Mouse (Mus musculus): ENCODE measurements around the gene Tnni3k. TPM values are rescaled to one million over a fixed set of nuclear protein-coding genes. Genes with fewer than 3 reads are reported as not detected.

The Tnni3k gene
- polyA plus RNA-seq, 1 experiment from 2014 or later, result not detected

DNA sequence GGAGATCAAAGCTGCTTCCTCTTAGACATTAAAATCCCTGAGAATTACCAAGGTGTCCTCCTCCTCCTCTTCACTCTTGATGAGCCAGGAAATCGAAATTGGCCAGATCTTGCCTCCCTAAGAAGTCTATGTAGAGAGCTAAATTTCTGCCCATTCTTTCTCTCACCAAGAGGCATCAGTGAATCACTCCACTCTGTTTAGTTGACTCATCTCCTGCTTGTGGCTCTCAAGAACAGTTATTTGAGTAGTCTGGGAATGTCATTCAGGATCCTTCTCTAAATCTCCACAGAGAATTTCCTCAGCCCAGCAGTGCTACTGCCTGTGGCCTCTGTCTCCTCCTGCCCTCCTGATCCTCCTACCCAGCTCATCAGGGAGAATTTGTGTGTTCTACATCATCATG lies 139.6 kb downstream of the Tnni3k start:
- no peak overlapping the region for H3K4me3 ChIP-seq (ENCODE audit: low read depth, low read length)
- no peak overlapping the region for H3K4me2 ChIP-seq (ENCODE audit: low read depth, low read length, severe bottlenecking)
- H3K4me1 ChIP-seq (replicated peaks; ENCODE audit: control insufficient read depth, insufficient read depth, low read length), result no peaks in the 10 kb centered on the region
- H3K36me3 ChIP-seq (ENCODE audit: control insufficient read depth, insufficient read depth, low read length), result no peaks in the 10 kb centered on the region
- no peak overlapping the region for H3K9ac ChIP-seq (ENCODE audit: low read length)
- ATAC-seq (replicated peaks; ENCODE audit: low FRiP score) (no peak), DNase-seq (ENCODE audit: low spot score) (no peak)
- H3K27ac ChIP-seq (ENCODE audit: low read depth, low read length), result no peak overlapping the region
- H3K9me3 ChIP-seq (ENCODE audit: control insufficient read depth, low read length), result no peaks in the 10 kb centered on the region
- no peaks in the 10 kb centered on the region for H3K27me3 ChIP-seq (ENCODE audit: control insufficient read depth, insufficient read depth, low read length)
- WGBS, result 63% methylated on average over 1 of the region's 1 CpGs

DNA sequence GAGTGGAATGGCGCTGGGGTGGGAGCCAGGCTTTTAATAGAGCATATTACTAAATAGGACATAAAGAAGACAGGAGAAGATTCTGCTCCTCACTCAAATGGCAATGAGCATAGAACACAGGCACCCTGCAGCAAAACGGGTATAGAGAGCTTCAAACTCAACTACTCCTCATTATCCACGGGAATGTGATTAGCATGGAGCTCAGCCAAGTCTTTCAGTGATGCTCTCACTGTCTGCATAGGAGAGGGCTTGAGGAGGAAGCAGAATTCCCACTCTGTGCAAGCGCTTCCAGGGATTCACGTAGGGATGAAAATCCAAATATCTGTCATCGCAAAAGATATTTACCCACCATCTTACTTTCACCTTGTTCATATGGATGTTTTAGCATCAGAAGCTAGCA lies 141.6 kb downstream of the Tnni3k start:
- Histone ChIP-seq H3K27ac (ENCODE audit: low read depth, low read length) (no peak overlapping the region), H3K4me3 (ENCODE audit: low read depth, low read length) (no peak overlapping the region), H3K36me3 (ENCODE audit: control insufficient read depth, insufficient read depth, low read length) (no peaks in the 10 kb centered on the region), H3K4me2 (ENCODE audit: low read depth, low read length, severe bottlenecking) (no peak overlapping the region), H3K4me1 (replicated peaks; ENCODE audit: control insufficient read depth, insufficient read depth, low read length) (no peaks in the 10 kb centered on the region), H3K9ac (ENCODE audit: low read length) (no peak overlapping the region), H3K27me3 (ENCODE audit: control insufficient read depth, insufficient read depth, low read length) (no peaks in the 10 kb centered on the region), H3K9me3 (ENCODE audit: control insufficient read depth, low read length) (no peaks in the 10 kb centered on the region)
- DNase-seq (ENCODE audit: low spot score) (no peak), ATAC-seq (replicated peaks; ENCODE audit: low FRiP score) (no peak)
- 77% methylated on average over 6 of the region's 6 CpGs for WGBS

DNA sequence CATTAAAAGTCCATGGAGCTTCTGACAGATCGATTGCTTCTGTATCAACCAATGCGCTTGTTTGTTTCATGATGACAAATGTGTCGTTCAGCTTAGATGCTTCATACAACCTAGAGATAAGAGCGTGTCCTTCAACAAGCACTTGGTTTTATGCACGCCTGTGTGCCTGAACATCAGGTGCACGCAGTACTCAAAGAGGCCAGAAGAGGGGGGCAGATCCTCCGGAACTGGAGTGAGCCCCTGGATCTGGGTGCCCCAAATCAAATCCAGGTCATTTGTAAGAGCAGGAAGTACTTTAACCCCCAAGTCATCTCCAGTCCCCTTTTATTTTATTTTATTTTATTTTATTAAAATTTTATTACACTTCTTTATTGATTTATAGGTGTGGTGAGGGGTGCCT lies 158.5 kb downstream of the Tnni3k start:
- H3K27me3 ChIP-seq (ENCODE audit: control insufficient read depth, insufficient read depth, low read length), result no peaks in the 10 kb centered on the region
- H3K27ac ChIP-seq (ENCODE audit: low read depth, low read length), result no peak overlapping the region
- ATAC-seq (replicated peaks; ENCODE audit: low FRiP score) (peak; percentile 49; the same call in 1 of the 2 replicates), DNase-seq (ENCODE audit: low spot score) (peak; percentile 55)
- no peaks in the 10 kb centered on the region for H3K36me3 ChIP-seq (ENCODE audit: control insufficient read depth, insufficient read depth, low read length)
- H3K4me3 ChIP-seq (ENCODE audit: low read depth, low read length), result no peak overlapping the region
- 71% methylated on average over 7 of the region's 7 CpGs for WGBS
- H3K9me3 ChIP-seq (ENCODE audit: control insufficient read depth, low read length), result no peaks in the 10 kb centered on the region
- H3K4me2 ChIP-seq (ENCODE audit: low read depth, low read length, severe bottlenecking), result no peak overlapping the region
- no peaks in the 10 kb centered on the region for H3K4me1 ChIP-seq (replicated peaks; ENCODE audit: control insufficient read depth, insufficient read depth, low read length)
- H3K9ac ChIP-seq (ENCODE audit: low read length), result no peak overlapping the region

DNA sequence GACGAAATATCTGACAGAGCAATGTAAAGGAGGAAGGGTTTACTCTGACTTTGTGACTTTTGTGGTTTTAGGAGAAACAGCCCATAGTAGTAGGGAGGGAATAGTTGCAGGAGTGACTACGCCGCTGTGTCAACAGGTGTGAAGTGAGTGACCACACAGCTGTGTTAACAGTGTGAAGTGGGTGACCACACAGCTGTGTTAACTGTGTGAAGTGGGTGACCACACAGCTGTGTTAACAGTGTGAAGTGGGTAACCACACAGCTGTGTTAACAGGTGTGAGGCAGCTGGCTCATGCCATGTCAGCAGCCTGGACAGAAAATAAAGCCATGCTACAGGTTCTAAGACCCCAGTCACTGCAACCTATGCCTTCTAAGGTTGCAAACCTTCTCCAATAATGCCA lies 162.0 kb downstream of the Tnni3k start:
- ATAC-seq (replicated peaks; ENCODE audit: low FRiP score), result no peak; the same call in 1 of the 2 replicates
- Histone ChIP-seq H3K4me2 (ENCODE audit: low read depth, low read length, severe bottlenecking) (no peak overlapping the region), H3K4me3 (ENCODE audit: low read depth, low read length) (no peak overlapping the region), H3K27ac (ENCODE audit: low read depth, low read length) (no peak overlapping the region), H3K4me1 (replicated peaks; ENCODE audit: control insufficient read depth, insufficient read depth, low read length) (no peaks in the 10 kb centered on the region), H3K27me3 (ENCODE audit: control insufficient read depth, insufficient read depth, low read length) (no peaks in the 10 kb centered on the region), H3K36me3 (ENCODE audit: control insufficient read depth, insufficient read depth, low read length) (no peaks in the 10 kb centered on the region), H3K9ac (ENCODE audit: low read length) (no peak overlapping the region), H3K9me3 (ENCODE audit: control insufficient read depth, low read length) (no peaks in the 10 kb centered on the region)
- DNase-seq (ENCODE audit: low spot score), result no peak
- 89% methylated on average over 3 of the region's 3 CpGs for WGBS

DNA sequence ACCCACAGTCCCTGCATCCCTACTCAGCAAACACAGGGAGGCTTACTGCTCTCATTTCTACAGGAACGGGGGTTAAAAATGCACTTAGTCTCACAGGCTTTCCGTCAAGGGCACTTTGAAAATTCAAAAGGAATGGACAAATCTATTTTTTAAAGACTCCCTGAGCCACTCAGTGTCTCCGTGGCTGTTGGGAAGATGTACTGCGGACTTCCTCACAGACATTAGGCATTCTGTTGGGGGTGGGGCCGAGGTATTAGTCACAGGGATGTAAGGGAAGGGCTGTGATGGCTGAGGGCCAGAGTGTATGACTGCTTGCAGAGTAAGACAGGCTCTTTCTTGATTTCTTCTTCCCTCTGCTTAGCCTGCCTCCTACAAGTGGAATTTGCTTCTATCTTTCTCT lies 169.8 kb downstream of the Tnni3k start:
- no peaks in the 10 kb centered on the region for H3K27me3 ChIP-seq (ENCODE audit: control insufficient read depth, insufficient read depth, low read length)
- 40% methylated on average over 5 of the region's 5 CpGs for WGBS
- no peaks in the 10 kb centered on the region for H3K9me3 ChIP-seq (ENCODE audit: control insufficient read depth, low read length)
- H3K27ac ChIP-seq (ENCODE audit: low read depth, low read length), result no peak overlapping the region
- no peak overlapping the region for H3K4me2 ChIP-seq (ENCODE audit: low read depth, low read length, severe bottlenecking)
- no peaks in the 10 kb centered on the region for H3K36me3 ChIP-seq (ENCODE audit: control insufficient read depth, insufficient read depth, low read length)
- no peak overlapping the region for H3K4me3 ChIP-seq (ENCODE audit: low read depth, low read length)
- no peak for DNase-seq (ENCODE audit: low spot score)
- no peak overlapping the region for H3K9ac ChIP-seq (ENCODE audit: low read length)
- no peak for ATAC-seq (replicated peaks; ENCODE audit: low FRiP score)
- no peaks in the 10 kb centered on the region for H3K4me1 ChIP-seq (replicated peaks; ENCODE audit: control insufficient read depth, insufficient read depth, low read length)

DNA sequence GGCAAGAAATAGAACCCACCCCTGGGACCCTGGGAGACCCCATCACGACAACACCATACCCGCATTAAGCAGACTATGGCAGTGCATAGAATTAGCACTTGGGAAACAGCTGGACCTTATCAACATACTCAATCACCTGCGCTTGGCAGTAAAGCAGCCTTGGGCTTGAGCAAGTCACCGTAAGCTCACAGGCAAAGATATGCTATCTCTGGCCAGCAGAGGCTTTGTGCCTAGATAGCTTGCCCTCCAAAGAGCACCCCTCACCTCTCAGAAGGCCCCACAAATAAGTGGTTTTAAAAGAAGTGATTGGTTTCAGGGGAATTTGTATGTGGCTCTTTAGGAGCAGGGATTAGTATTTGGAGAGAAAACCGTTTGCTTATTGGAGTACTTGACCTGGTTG lies 170.2 kb downstream of the Tnni3k start:
- WGBS, result 51% methylated on average over 5 of the region's 5 CpGs
- Histone ChIP-seq H3K9ac (ENCODE audit: low read length) (no peak overlapping the region), H3K4me2 (ENCODE audit: low read depth, low read length, severe bottlenecking) (no peak overlapping the region), H3K4me3 (ENCODE audit: low read depth, low read length) (no peak overlapping the region), H3K9me3 (ENCODE audit: control insufficient read depth, low read length) (no peaks in the 10 kb centered on the region), H3K27ac (ENCODE audit: low read depth, low read length) (no peak overlapping the region), H3K4me1 (replicated peaks; ENCODE audit: control insufficient read depth, insufficient read depth, low read length) (no peaks in the 10 kb centered on the region), H3K36me3 (ENCODE audit: control insufficient read depth, insufficient read depth, low read length) (no peaks in the 10 kb centered on the region), H3K27me3 (ENCODE audit: control insufficient read depth, insufficient read depth, low read length) (no peaks in the 10 kb centered on the region)
- no peak for DNase-seq (ENCODE audit: low spot score)
- no peak for ATAC-seq (replicated peaks; ENCODE audit: low FRiP score)

DNA sequence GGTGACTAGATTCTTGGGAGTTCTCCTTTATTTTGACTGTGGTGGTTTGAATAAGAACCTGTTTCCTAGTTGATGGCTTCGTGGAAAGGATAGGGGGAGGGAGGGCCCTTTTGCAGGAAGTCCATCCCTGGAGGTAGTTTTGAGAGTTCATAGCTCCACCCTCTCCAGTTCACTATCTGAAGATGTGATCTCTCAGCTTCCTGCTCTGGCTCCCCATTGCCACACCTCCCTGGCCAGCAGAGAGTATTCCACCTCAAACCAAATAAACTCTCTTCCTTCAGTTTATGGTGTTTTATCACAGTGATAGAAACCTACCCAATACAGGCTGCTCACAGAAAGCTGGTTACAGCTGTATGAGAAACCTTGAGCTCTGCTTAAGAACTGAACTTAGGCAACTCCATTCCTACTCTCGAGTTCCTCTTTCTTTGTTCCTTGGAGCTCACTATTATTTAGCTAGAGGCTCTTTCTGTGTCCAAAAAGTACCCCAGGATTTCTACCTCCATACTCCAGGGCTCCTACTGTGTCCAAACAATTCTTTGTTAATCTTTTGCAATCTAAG lies 173.7 kb downstream of the Tnni3k start:
- Histone ChIP-seq H3K36me3 (ENCODE audit: control insufficient read depth, insufficient read depth, low read length) (no peaks in the 10 kb centered on the region), H3K4me1 (replicated peaks; ENCODE audit: control insufficient read depth, insufficient read depth, low read length) (no peaks in the 10 kb centered on the region), H3K9ac (ENCODE audit: low read length) (no peak overlapping the region), H3K4me3 (ENCODE audit: low read depth, low read length) (no peak overlapping the region), H3K27me3 (ENCODE audit: control insufficient read depth, insufficient read depth, low read length) (no peaks in the 10 kb centered on the region), H3K4me2 (ENCODE audit: low read depth, low read length, severe bottlenecking) (no peak overlapping the region), H3K9me3 (ENCODE audit: control insufficient read depth, low read length) (no peaks in the 10 kb centered on the region), H3K27ac (ENCODE audit: low read depth, low read length) (no peak overlapping the region)
- no peak for ATAC-seq (replicated peaks; ENCODE audit: low FRiP score)
- DNase-seq (ENCODE audit: low spot score), result no peak
- WGBS, result 56% methylated on average over 2 of the region's 2 CpGs

DNA sequence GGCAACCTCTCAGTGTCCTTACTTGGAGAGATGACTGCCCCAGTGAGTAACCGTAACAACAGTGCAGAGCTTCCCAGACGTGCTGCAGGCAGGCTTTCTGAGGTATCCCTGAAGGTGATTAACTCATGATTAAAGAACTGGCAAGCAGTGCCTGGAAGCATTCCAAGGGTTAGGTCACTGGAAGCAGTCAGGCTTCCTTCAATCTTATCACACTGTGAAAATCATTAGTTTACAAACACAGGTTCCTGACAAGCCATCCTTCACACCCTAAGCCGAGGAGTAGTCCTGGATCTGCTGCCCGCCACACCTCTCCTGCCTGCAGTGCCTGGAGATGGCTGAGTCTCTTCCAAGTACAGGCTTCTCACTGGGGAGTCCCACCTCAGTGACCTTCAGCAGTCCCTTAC lies 174.7 kb downstream of the Tnni3k start:
- Histone ChIP-seq H3K27ac (ENCODE audit: low read depth, low read length) (no peak overlapping the region), H3K27me3 (ENCODE audit: control insufficient read depth, insufficient read depth, low read length) (no peaks in the 10 kb centered on the region), H3K4me1 (replicated peaks; ENCODE audit: control insufficient read depth, insufficient read depth, low read length) (no peaks in the 10 kb centered on the region), H3K9ac (ENCODE audit: low read length) (no peak overlapping the region), H3K4me2 (ENCODE audit: low read depth, low read length, severe bottlenecking) (no peak overlapping the region), H3K36me3 (ENCODE audit: control insufficient read depth, insufficient read depth, low read length) (no peaks in the 10 kb centered on the region), H3K4me3 (ENCODE audit: low read depth, low read length) (no peak overlapping the region), H3K9me3 (ENCODE audit: control insufficient read depth, low read length) (no peaks in the 10 kb centered on the region)
- ATAC-seq (replicated peaks; ENCODE audit: low FRiP score), result peak; percentile 57
- DNase-seq (ENCODE audit: low spot score), result no peak
- WGBS, result 59% methylated on average over 4 of the region's 4 CpGs

DNA sequence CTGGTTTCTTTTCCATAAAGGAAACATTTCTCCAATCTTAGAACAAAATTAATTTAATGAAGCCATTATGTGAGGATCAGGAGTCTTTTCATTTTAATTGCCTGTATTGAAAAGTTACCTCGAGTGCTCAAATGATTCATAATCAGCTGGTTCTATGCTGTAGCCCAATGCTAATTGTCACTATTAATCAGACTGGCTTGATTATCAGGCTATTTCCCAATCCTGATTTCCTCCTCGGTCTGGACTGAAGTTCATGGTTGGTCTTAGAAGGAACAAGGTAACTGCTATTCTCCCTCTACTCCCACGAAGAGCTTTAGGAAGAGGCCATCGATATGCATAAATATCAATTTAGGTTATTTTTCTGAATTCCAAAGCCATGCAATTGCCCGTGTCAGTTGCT lies 175.1 kb downstream of the Tnni3k start:
- H3K4me1 ChIP-seq (replicated peaks; ENCODE audit: control insufficient read depth, insufficient read depth, low read length), result no peaks in the 10 kb centered on the region
- no peak overlapping the region for H3K27ac ChIP-seq (ENCODE audit: low read depth, low read length)
- no peaks in the 10 kb centered on the region for H3K27me3 ChIP-seq (ENCODE audit: control insufficient read depth, insufficient read depth, low read length)
- DNase-seq (ENCODE audit: low spot score) (no peak), ATAC-seq (replicated peaks; ENCODE audit: low FRiP score) (no peak; the same call in 1 of the 2 replicates)
- no peaks in the 10 kb centered on the region for H3K9me3 ChIP-seq (ENCODE audit: control insufficient read depth, low read length)
- no peak overlapping the region for H3K4me2 ChIP-seq (ENCODE audit: low read depth, low read length, severe bottlenecking)
- H3K36me3 ChIP-seq (ENCODE audit: control insufficient read depth, insufficient read depth, low read length), result no peaks in the 10 kb centered on the region
- no peak overlapping the region for H3K9ac ChIP-seq (ENCODE audit: low read length)
- WGBS, result 78% methylated on average over 5 of the region's 5 CpGs
- no peak overlapping the region for H3K4me3 ChIP-seq (ENCODE audit: low read depth, low read length)

All from forebrain, embryonic 11.5 days (tissue).